Mouse (Mus musculus): Measurements from ENCODE around the gene Lgsn. TPM values are rescaled to one million over a fixed set of nuclear protein-coding genes. Genes with fewer than 3 reads are reported as not detected.

The Lgsn gene
- polyA plus RNA-seq, 1 experiment from 2014 or later: not detected

- Histone ChIP-seq H3K4me3 (no peak overlapping the region), H3K4me1 (no peaks in the 10 kb centered on the region), H3K4me2 (no peak overlapping the region), H3K9ac (no peak overlapping the region), H3K9me3 (no peaks in the 10 kb centered on the region), H3K27ac (replicated peaks) (no peak overlapping the region), H3K36me3 (no peaks in the 10 kb centered on the region), H3K27me3 (replicated peaks) (no peaks in the 10 kb centered on the region)
- no peak for ATAC-seq (ENCODE audit: extremely low read depth, insufficient number of reproducible peaks, low FRiP score, low TSS enrichment)
- 86% methylated on average over 4 of the region's 4 CpGs for WGBS
These were observed 44.5 kb downstream of the Lgsn start for GRCm38 (mm10) chr1:31220599-31221250.

GRCm38 (mm10) chr1:31222564-31222963 lies 46.4 kb downstream of the Lgsn start, which contains the start of the genes 4931428L18Rik and Pih1d3:
Gene 4931428L18Rik, minus strand, starts transcription at chr1:31222684.
Gene Pih1d3, plus strand, starts transcription at chr1:31222838.
- no peak for ATAC-seq (ENCODE audit: extremely low read depth, insufficient number of reproducible peaks, low FRiP score, low TSS enrichment)
- no peak within 1 kb of the TSS for H3K27ac ChIP-seq (replicated peaks)
- no peak within 1 kb of the TSS for H3K4me2 ChIP-seq
- no peak within 1 kb of the TSS for H3K9ac ChIP-seq
- H3K4me3 ChIP-seq: no peak within 1 kb of the TSS
- H3K9me3 ChIP-seq: no peaks in the 10 kb centered on the region
- H3K27me3 ChIP-seq (replicated peaks): no peaks in the 10 kb centered on the region
- H3K4me1 ChIP-seq: no peaks in the 10 kb centered on the region
- 67% methylated on average over 7 of the region's 7 CpGs for WGBS
- no peaks in the 10 kb centered on the region for H3K36me3 ChIP-seq

- Histone ChIP-seq H3K4me3 (no peak overlapping the region), H3K27me3 (replicated peaks) (no peaks in the 10 kb centered on the region), H3K9ac (no peak overlapping the region), H3K36me3 (no peaks in the 10 kb centered on the region), H3K4me1 (no peaks in the 10 kb centered on the region), H3K4me2 (no peak overlapping the region), H3K27ac (replicated peaks) (no peak overlapping the region), H3K9me3 (no peaks in the 10 kb centered on the region)
- no peak for ATAC-seq (ENCODE audit: extremely low read depth, insufficient number of reproducible peaks, low FRiP score, low TSS enrichment)
These were observed 57.3 kb downstream of the Lgsn start for GRCm38 (mm10) chr1:31233319-31234036.

Other genes with a start within 250 kb of the Lgsn start
- not detected in 2 replicates for gene AC153137.1, start 198.4 kb upstream of the Lgsn start, polyA plus RNA-seq (2015; fragmentation: Nextera tagmentation; extraction: Ambion mirVana)
- gene 4931428L18Rik, start 46.3 kb downstream of the Lgsn start, polyA plus RNA-seq (2015; fragmentation: Nextera tagmentation; extraction: Ambion mirVana): not detected in 2 replicates
- not detected in 2 replicates for gene Pih1d3, start 46.4 kb downstream of the Lgsn start, polyA plus RNA-seq (2015; fragmentation: Nextera tagmentation; extraction: Ambion mirVana)

Measured in heart, embryonic 13.5 days (tissue).